Mouse (Mus musculus) C2C12 (cell line): ENCODE measurements at regions not wholly inside any gene's neighbourhood (a gene's known extent, or its start where the extent isn't known, plus 50 kb on each side); places are given as distances from the start of the nearest gene placed in this dataset.

Source experiments
- CEBPB ChIP-seq: IDR thresholded peaks from one replicate; pipeline ENCODE4 v1.6.1; 2011; ENCODE audit warnings: low read depth, mild to moderate bottlenecking, control low read depth, moderate library complexity
- CTCF ChIP-seq: IDR thresholded peaks from one replicate; pipeline ENCODE4 v1.5.1; 2011; ENCODE audit not compliant: control insufficient read depth, insufficient read depth, insufficient read length
- MAX ChIP-seq: IDR thresholded peaks from one replicate; pipeline ENCODE4 v1.6.1; 2011; ENCODE audit warnings: mild to moderate bottlenecking, control low read depth
- MYOG ChIP-seq: IDR thresholded peaks from one replicate; pipeline ENCODE4 v1.6.1; 2011; ENCODE audit not compliant: control insufficient read depth, insufficient read length; ENCODE audit errors: extremely low read depth
- USF1 ChIP-seq: IDR thresholded peaks from one replicate; pipeline ENCODE4 v1.6.1; 2011; ENCODE audit warnings: low read depth, mild to moderate bottlenecking, control low read depth, moderate library complexity

DNA sequence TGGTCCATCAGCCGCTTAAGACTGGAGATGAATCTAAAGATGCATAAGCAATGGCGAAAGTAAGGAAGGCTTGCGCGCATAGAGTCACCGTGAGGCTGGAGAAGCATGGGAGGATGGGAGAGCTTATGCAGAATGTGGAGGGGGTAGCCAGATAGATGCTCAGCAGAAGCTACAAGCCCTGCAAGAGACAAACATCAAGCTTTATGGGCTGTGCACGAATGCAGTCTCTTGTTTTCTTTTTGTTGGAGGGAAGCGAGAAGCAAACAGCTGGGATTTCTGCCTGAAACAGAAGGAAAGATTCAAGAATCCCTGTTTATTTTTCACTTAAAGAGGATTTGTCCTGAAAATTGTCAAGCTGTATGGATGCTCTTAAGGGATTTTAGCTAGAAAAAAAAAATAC is 188.7 kb downstream of the Kctd12 start:
- TF ChIP-seq USF1 (no peak), CEBPB (no peak), CTCF (no peak), MAX (no peak), MYOG (no peak)
